Mouse (Mus musculus) right cerebral cortex, postnatal 36 days (tissue): ENCODE results near the gene Apoa4.

ENCODE experiments used
- DNase-seq, 2 experiments: peaks; one replicate each; pipeline ENCODE4 v3.0.0; 2022; ENCODE audit warnings: low spot score in 2 of 2, mixed read lengths in 1 of 2

Apoa4 gene

GRCm38 (mm10) chr9:46274494-46274893, 34.0 kb downstream of the Apoa4 start:
- no peak for DNase-seq

- DNase-seq = peak; percentile 81 to 86
Observed at GRCm38 (mm10) chr9:46282631-46283436, 42.3 kb downstream of the Apoa4 start, which contains the start of gene Bud13. Gene Bud13 (plus strand): TSS chr9:46283008.
